ENCODE assay signal across 8 mouse cellular contexts in the genomic region with DNA sequence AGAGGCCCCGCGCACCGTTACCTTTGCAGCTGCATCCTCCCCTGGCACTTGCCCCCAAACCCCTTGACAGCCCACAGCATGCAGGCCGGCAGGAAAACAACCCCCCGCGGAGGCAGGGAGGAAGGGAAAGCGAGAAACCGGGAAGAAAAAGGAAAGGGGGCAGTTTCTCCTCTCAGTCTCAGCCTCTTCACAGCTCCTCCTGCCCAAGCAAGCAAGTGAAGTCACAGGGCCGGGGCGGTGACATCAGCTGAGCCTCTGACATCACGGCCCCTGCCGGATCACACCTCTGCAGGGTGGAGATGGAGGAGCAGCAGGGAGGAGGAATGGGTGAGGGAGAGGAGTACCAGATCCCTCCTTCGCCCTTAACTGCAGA.
A peak's percentile ranks its signal among the peaks of the same experiment; 100 is the strongest.
DNase-seq lines count a peak whose midpoint lies in the region; ATAC-seq and TF ChIP-seq lines count a peak whose summit lies in the region.

No protein-coding gene starts in this region.

- H3K9me3 ChIP-seq in forebrain, embryonic 12.5 days: no peaks in the 10 kb centered on the region
- H3K9me3 ChIP-seq in liver, embryonic 13.5 days (replicated peaks): no peaks in the 10 kb centered on the region

- H3K27ac ChIP-seq in gastrocnemius, adult 2 months: no peak overlapping the region
- peak overlapping the region; percentile 86 for H3K27ac ChIP-seq in forebrain, embryonic 12.5 days
- no peak overlapping the region for H3K27ac ChIP-seq in liver, embryonic 13.5 days

- ATAC-seq in forebrain, embryonic 12.5 days (ENCODE audit: low FRiP score): peak; percentile 40; the same call in 1 of the 2 replicates
- ATAC-seq in liver, embryonic 13.5 days (ENCODE audit: low read depth): no peak
- ATAC-seq in activated CD4-positive, CD25-positive, alpha-beta regulatory T cell, adult 4 months: no peak

- H3K4me1 ChIP-seq in forebrain, embryonic 12.5 days: peaks cover 74% of the 10 kb centered on the region
- H3K4me1 ChIP-seq in liver, embryonic 13.5 days (replicated peaks): peaks cover 8% of the 10 kb centered on the region

- TF ChIP-seq CTCF in gastrocnemius, adult 2 months (IDR thresholded peaks at IDR 0.05): no peak

- no peak for DNase-seq in gastrocnemius, adult 2 months
- DNase-seq in gastrocnemius, adult 8-10 months (ENCODE audit: low spot score in 2 of 2): no peak
- peak; percentile 47 to 50 for DNase-seq in B cell, adult 2 months
- no peak for DNase-seq in liver, embryonic 13.5 days
- peak; percentile 54 for DNase-seq in thymus, postnatal 14 days
- no peak for DNase-seq in kidney, postnatal 36 days

- WGBS in forebrain, embryonic 12.5 days: 3% methylated on average over 13 of the region's 13 CpGs
- 8% methylated on average over 13 of the region's 13 CpGs for WGBS in liver, embryonic 13.5 days (ENCODE audit: insufficient replicate concordance)

- peak overlapping the region; percentile 21; the same call in 1 of the 2 replicates for H3K4me3 ChIP-seq in gastrocnemius, adult 2 months
- peak overlapping the region; percentile 35 for H3K4me3 ChIP-seq in forebrain, embryonic 12.5 days (replicated peaks)
- H3K4me3 ChIP-seq in liver, embryonic 13.5 days (replicated peaks): peak overlapping the region; percentile 21; the same call in 1 of the 2 replicates

- H3K9ac ChIP-seq in forebrain, embryonic 12.5 days: peak overlapping the region; percentile 66
- H3K9ac ChIP-seq in liver, embryonic 13.5 days: no peak overlapping the region

- no peaks in the 10 kb centered on the region for H3K36me3 ChIP-seq in forebrain, embryonic 12.5 days (replicated peaks)
- no peaks in the 10 kb centered on the region for H3K36me3 ChIP-seq in liver, embryonic 13.5 days

- peaks cover 80% of the 10 kb centered on the region for H3K27me3 ChIP-seq in forebrain, embryonic 12.5 days
- H3K27me3 ChIP-seq in liver, embryonic 13.5 days: peaks cover 82% of the 10 kb centered on the region

- H3K4me2 ChIP-seq in forebrain, embryonic 12.5 days: peak overlapping the region; percentile 76
- peak overlapping the region; percentile 43 for H3K4me2 ChIP-seq in liver, embryonic 13.5 days

- intact Hi-C loops in gastrocnemius, adult 2 months (cut with DNase I): no loop called here

Comparison
In these comparisons a context has a peak if more than half of its experiments do, and no peak if none do; other contexts are left out.
1. DNase-seq: peak in B cell, adult 2 months (2 of 2) and thymus, postnatal 14 days (single experiment); none in gastrocnemius, adult 2 months (single experiment), gastrocnemius, adult 8-10 months (0 of 2), liver, embryonic 13.5 days (single experiment) and kidney, postnatal 36 days (0 of 2).
2. Peak in every context shown above with its lines, with median percentiles within 50 percentile points of each other: H3K4me3 ChIP-seq.